Mouse (Mus musculus): ENCODE data around the gene Swsap1.

- no peak for TF ChIP-seq TAL1 (IDR thresholded peaks at IDR 0.05; ENCODE audit: low read length)
- no peak for TF ChIP-seq GATA1 (IDR thresholded peaks at IDR 0.05; ENCODE audit: low read length)
Observed at GRCm38 (mm10) chr9:21932006-21932405, 23.5 kb upstream of the Swsap1 start.
